Mouse (Mus musculus) cerebellum, adult 9-10 months (tissue): ENCODE measurements around the gene Svs1.

Experiments
- DNase-seq: peaks from one replicate; pipeline ENCODE4 v3.0.0; 2022

Svs1 gene

DNA sequence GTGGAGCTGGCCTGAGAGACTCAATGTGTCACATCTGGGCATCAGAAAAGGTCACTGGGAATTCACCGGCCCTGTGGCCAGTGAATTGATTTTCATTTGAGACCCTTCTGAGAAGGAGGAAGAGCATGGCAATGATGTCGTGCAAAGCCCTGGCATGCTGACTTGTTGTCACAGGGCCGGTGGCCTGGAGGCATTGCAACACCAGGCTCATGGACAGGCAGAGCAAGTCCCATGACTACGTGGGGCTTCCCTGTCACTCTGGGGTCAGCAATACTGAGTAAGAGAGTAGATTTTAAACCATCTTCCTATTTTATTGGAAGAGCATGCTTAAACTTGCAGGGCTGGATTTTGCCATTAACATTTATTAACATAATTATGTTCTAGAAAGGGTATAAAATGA is 26.4 kb downstream of the Svs1 start:
- DNase-seq, result no peak

DNA sequence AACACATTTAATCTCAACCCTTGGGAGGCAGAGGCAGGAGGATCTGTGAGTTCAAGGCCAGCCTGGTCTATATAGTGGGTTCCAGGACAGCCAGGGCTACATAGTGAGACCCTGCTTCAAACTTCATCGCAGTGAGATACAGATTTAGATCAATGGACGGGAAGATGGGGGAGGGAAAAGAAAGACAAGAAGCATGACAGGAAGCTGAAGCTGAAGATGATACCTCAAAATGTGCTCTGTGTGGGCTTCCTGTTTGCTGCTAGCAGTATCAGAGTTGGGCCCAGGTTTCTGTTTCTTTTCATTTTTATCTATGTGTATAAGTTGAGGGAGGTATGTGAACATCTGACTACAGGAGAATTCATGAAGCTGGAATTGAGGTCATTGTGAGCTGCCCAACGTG is 26.8 kb downstream of the Svs1 start:
- no peak for DNase-seq

DNA sequence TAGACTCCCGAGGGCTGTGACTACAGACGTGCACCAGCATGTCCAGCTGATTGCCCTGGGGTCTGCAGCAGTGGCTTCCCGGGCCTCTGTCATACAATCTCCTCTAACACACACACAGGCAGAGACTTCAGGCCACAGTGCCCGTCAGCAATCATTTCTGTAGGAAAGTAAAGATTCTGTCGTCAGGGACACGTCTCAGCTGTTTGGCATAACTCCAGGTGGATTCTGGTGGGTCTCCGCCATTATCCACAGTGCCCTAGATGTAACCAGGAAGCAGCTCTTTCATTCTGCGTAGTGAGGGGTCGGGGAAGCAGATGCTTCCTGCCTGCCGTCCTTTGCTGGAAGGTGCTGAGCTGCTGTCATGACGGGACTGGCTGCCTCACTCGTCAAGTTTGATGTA is 30.5 kb downstream of the Svs1 start:
- DNase-seq, result no peak

DNA sequence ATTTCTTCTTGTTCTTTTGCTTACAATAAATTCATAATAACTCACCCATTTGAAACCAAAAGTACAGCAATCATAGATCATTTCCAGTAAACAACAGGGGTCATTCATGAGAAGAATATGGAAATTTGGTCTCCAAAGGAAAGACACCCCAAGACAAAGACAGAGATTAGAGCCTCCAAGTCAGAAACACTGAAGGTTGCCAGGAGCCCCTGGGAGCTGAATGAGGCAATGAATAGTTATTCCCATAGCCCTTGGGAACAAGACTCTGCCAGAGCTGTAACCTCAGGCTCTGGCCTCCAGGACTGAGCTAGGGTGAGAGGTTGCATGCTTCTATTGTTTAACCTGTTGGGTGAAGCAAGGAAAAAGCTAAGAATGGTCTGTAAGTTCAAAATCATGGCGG is 32.7 kb downstream of the Svs1 start:
- no peak for DNase-seq

DNA sequence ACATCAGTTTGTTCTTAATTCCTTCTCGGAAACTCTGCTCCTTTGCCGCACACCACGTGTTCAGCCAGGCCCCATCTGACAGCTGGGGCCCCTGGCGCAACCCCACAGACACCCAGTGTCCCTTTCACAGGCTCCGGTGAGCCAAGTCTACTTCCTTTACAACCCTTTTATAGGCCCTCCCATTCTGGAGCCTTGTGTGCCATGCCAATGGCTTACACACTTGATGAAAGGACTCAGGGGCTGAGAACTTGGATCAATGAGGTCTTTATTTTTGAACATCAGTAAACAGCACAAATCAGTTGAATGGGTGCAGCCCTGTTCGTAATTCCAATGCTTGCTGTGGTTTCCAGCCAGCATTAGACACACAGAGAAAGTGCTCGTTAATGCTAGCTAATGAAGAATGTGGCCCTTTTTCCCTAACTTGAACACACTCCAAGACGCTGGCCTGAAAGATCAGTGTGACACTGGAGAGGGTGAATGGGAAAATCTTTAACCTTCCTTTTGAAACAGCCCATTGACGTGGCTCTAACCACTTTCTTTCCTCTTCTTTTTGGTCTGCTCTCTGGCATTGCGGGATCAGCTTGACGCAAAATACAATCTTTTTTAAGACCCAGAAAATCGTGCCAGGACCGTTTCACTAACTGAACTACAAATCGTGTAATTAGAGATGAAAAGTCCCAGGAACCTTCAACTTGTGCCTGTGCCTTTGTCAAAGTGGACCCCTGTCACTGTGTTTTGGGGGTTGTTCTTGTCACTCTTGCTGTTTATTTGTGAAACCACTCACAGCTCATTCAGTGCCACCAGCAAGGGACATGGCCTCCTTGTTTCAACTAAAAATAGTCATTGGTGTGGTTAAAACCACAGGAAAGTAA is 34.7 kb downstream of the Svs1 start:
- peak; percentile 26 for DNase-seq

DNA sequence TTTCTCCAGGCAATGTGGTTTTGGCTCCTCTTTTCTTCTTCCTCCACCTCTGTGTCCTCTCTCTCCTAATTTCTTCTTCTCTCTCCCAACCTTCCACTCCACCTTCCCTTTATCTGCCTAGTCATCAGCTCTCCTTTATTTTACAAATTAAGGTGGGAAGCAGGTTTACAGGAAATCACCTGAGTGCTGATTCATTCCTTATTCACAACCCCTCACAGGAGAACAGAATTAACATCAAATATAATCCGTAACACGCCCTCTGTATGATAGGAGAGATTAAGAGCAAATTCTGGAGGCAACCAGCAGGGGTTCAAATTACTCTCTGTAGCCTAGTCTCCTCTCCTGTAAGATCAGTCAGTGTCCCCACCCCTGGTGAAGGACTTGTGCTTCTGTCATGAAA is 35.7 kb downstream of the Svs1 start:
- DNase-seq, result no peak

DNA sequence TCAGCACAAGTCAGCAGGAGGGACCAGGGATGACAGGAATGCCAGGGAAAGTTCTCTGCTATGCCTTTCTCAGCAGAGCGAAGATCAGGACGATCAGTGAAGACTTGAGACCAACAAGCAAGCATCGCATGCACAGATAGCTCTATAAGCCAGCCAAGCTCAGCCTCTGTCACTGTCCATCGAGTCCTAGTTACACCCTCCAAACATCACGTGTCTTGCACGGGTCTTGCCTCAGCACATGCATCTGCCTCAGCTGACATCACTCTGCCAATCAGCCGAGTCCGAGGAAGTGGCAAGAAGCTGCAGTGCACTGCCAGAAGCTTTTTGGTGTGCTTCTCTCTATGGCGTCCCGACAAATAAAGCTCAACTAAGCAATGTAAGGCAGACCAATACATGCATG is 36.7 kb downstream of the Svs1 start:
- no peak for DNase-seq

DNA sequence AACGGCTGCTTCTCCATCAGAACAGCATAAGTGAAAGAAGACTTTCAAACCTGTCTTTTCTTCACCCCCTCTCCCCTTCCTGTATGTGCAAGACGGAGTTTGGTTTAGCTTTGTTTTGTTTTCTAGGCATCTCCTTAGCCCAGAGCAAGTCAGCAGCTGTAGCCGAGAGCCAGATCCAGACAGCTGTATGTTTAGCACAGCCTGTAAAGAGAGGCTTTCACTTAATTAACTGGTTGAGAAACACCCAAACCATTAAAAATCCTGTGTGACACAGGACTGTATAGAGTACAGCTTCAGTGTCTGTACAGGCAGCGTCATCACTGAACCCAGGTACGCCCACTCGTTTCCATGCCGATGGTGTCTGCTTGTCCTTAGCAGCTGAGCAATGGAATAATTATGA is 38.6 kb downstream of the Svs1 start:
- DNase-seq, result no peak

DNA sequence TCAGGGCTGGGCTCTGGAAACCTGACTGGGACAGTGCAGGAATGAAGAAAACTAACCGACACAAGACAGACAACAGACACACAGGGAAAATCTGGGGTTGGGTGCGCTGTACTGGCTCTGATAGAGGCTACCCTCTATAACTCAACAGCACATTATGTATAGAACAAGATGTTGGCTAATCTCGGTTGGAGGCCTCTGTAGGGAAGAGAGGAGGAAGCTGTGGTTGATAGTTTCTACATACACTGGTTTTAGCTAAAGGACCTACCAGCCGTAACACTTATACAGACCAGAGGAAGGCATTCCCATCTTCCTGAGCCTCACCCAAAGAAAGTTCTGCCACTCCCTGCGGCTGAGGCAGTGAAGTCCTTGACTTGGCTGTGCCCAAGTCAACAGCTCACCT is 39.8 kb downstream of the Svs1 start:
- no peak for DNase-seq

DNA sequence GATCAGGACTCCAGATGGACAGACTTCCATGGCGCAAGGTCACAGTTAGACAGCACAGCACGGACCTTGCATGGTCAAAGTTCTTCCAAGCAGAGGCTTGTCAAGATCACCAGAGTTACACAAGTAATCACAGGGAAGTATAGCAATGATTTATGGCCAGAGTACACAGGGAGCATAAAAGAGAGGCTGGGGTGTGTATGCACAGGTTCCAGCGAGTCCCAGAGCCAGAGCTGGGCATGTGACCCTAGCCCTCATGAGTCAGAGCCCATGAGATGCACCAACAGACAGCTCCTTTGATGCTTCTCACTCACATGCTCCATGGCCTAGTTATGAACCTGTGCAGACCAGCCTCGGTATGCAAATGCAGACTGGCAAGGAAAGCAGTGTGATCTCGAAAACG is 41.4 kb downstream of the Svs1 start:
- no peak for DNase-seq

DNA sequence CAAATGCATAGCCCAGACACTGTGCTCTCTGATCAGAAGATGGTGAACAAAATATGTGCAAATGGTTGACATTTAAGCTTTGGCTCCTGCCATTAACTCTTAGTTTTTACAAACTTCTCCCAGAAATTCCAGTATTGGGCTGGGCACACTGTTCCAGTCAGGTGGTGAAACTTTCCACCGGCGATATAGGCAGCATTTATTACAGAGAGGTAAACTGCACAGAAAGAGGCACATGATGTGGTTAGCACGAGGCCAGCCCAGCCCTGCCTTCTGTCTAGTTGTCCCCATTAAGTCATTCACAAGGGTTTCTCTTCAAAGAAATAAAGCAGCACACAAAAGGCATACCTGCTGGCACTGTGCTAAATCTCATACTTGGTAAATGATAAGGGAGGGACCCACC is 42.0 kb downstream of the Svs1 start:
- DNase-seq, result no peak

DNA sequence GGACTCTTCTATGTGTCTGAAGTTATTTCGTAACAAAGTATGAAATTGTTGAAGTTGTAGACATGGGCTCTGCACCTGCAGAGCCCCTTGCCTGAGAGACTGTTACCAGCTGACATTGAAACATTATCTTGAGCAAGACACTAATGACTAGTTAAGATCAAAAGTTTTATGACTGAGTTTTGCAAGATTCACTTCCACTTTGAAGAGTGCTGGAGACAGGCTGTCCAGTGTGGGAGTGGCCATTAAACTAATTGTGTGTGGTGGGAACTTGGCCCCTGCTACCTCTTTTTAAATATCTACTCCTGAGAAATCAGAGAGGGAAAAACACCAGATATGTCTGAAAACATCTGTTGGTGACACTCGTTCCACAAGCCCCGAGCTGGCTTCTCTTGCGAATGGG is 44.6 kb downstream of the Svs1 start:
- no peak for DNase-seq

DNA sequence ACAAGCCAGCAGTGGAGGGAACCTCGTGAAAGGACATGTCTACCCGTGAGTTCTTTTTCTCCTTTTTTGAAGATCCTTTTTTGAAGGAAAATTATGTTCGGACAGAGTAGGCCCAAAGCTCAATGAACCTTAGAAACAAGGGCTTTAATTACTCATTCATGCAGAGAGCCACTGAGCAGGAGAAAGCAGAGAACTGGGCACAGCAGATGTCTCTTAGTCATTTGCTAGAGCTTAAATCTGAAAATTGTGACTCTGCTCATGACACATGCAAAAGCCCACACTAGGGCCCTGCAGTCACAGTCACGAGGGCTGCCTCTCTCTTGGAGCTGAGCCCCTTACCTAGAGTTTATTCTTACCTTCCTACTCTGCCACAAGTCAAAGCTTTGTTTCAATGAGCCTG is 46.1 kb downstream of the Svs1 start:
- no peak for DNase-seq

DNA sequence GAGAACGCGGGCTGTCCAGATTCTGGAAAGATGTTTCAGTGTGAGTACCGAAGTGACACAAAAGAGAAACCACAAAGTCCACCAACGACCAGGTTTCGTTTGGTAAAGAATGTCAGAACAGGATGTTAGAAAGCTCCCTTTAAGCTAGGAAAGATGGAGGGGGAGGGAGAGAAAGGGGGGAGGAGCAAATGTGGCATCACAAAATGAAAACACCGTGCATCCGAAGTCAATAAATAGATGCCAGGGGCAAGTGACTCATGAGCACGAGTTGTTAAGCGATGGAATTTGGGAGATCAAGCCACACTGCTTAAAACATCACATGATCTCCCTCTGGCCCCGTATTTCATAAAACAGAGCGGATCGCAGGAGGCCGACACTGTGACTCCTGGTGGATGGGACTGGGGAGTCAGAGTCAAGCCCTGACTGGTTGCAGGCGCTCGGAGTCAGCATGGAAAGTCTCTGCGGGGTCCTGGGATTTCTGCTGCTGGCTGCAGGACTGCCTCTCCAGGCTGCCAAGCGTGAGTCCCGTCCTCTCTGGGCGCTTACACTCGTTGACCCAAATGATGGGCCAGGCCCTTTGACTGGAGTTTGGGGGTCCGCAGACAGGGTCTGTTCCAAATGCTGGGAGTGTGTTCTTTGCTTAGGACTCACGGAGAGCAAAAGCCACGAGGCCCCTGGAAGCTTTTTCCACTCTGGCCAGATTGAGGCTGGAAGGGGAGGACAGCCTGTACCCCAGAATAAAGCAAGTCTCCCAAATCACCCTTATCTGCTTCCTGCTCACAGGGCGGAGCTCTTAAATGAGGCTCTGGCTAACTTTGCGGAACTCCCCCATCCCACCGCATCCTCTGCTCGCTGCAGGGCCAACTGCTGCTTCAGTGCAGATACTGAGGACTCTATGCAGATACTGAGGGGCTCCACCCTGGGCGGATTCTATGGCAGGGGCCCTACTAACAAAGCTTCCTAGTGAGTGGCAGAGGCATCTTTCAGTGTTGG is 49.9 kb downstream of the Svs1 start, which contains the start of gene Gpnmb:
Gene Gpnmb (plus strand): TSS at position 272 of the 993 bp plus-strand sequence.
- no peak for DNase-seq

DNA sequence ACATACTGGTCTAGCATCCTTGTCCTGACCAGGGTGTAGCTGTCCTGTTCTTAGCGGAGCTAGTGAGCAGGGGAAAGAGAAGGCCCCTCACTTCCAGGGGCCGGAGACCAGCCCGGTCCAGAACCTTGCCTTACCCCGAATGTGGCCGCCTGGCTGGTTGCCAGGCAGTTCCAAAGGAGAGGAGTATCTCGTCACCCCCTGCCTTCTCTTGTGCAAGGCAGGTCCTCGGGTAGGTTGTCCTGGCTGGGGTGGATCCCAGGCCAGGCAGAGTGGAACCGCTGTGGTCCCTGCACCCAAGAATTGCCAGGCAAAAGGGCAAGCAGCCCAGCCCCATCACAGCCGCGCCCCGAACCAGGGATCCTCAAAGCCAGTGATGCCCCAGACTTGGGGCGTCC is 50.6 kb downstream of the Svs1 start:
- no peak for DNase-seq

DNA sequence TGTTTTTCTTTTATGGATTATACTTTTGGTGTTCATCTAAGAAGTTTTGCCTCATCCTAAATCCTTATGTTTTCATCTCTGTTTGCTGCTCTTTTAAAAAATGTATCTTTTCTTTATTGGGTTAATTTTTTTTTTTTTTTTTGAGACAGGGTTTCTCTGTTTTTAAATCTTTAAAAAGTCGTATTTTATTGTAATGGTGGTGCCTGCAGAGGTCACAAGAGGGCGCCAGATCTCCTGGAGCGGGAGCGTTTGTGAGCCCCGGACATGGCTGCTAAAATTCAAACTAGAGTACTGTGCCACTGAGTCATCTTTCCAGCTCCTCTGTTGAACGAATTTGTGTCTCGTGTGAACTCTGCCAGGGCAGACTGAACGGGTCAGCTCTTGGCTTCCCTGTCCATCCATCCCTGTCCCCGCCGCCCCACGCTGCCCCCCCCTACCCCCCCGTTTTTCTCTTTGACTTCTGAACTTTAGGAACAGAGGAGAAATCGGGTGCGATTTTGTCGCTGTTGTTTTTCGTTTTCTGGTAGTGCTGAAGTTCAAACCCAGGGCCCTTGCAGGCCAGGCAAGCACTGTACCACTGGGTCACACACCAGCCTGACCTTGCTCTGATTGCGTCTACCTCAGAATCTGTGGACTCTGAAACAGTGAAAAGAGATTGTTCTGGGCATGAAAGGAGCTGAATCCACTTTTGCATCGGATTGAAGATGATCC is 53.0 kb downstream of the Svs1 start:
- peak; percentile 29 for DNase-seq
